Mouse (Mus musculus): ENCODE results near the gene Cbl.

- TF ChIP-seq POLR2A (IDR thresholded peaks at IDR 0.05; ENCODE audit: insufficient read depth, low read depth, low read length) (no peak), CTCF (IDR thresholded peaks at IDR 0.05; ENCODE audit: insufficient read depth, low read depth, low read length) (no peak)
Measured at GRCm38 (mm10) chr9:44259014-44259413, 25.2 kb upstream of the Cbl start.

All from olfactory bulb, adult 2 months (tissue).